Mouse (Mus musculus): ENCODE results near the gene Pnliprp1. TPM values are rescaled to one million over a fixed set of nuclear protein-coding genes. Genes with fewer than 3 reads are reported as not detected.

Pnliprp1 gene
- polyA plus RNA-seq, 1 experiment: 3.3 TPM

GRCm38 (mm10) chr19:58720439-58720838 is 8.2 kb upstream of the Pnliprp1 start:
- no peaks in the 10 kb centered on the region for H3K4me1 ChIP-seq (ENCODE audit: control insufficient read depth, insufficient read depth, insufficient read length, low read length)
- no peak overlapping the region for H3K4me3 ChIP-seq (ENCODE audit: low read depth, low read length)
- no peaks in the 10 kb centered on the region for H3K36me3 ChIP-seq (ENCODE audit: control insufficient read depth, insufficient read depth, low read length)
- no peak for TF ChIP-seq POLR2A (IDR thresholded peaks at IDR 0.05; ENCODE audit: low read depth, low read length)
- TF ChIP-seq CTCF (IDR thresholded peaks at IDR 0.05; ENCODE audit: extremely low read depth, insufficient read length, insufficient replicate concordance, low read depth, low read length): no peak
- H3K27ac ChIP-seq (ENCODE audit: insufficient read depth, low read depth, low read length): no peak overlapping the region
- no peaks in the 10 kb centered on the region for H3K27me3 ChIP-seq (ENCODE audit: control insufficient read depth, insufficient read depth, low read length)

GRCm38 (mm10) chr19:58726551-58726950 is 2.1 kb upstream of the Pnliprp1 start:
- WGBS: 49% methylated on average over 5 of the region's 5 CpGs
- H3K36me3 ChIP-seq (ENCODE audit: control insufficient read depth, insufficient read depth, low read length): no peaks in the 10 kb centered on the region
- H3K27me3 ChIP-seq (ENCODE audit: control insufficient read depth, insufficient read depth, low read length): no peaks in the 10 kb centered on the region

GRCm38 (mm10) chr19:58727756-58728155 is 931 bp upstream of the Pnliprp1 start:
- Histone ChIP-seq H3K4me1 (ENCODE audit: control insufficient read depth, insufficient read depth, insufficient read length, low read length) (peaks cover 12% of the 10 kb centered on the region), H3K27ac (ENCODE audit: insufficient read depth, low read depth, low read length) (no peak overlapping the region)
- TF ChIP-seq CTCF (IDR thresholded peaks at IDR 0.05; ENCODE audit: extremely low read depth, insufficient read length, insufficient replicate concordance, low read depth, low read length) (no peak), POLR2A (IDR thresholded peaks at IDR 0.05; ENCODE audit: low read depth, low read length) (no peak)

More at GRCm38 (mm10) chr19:58726551-58726950, 2.1 kb upstream of the Pnliprp1 start:
- Histone ChIP-seq H3K27ac (ENCODE audit: insufficient read depth, low read depth, low read length) (no peak overlapping the region), H3K4me3 (ENCODE audit: low read depth, low read length) (no peak overlapping the region), H3K4me1 (ENCODE audit: control insufficient read depth, insufficient read depth, insufficient read length, low read length) (peaks cover 12% of the 10 kb centered on the region)
- TF ChIP-seq POLR2A (IDR thresholded peaks at IDR 0.05; ENCODE audit: low read depth, low read length) (no peak), CTCF (IDR thresholded peaks at IDR 0.05; ENCODE audit: extremely low read depth, insufficient read length, insufficient replicate concordance, low read depth, low read length) (no peak)

GRCm38 (mm10) chr19:58733216-58733615 is 4.5 kb downstream of the Pnliprp1 start:
- 49% methylated on average over 6 of the region's 6 CpGs for WGBS
- Histone ChIP-seq H3K4me3 (ENCODE audit: low read depth, low read length) (no peak overlapping the region), H3K27me3 (ENCODE audit: control insufficient read depth, insufficient read depth, low read length) (no peaks in the 10 kb centered on the region), H3K4me1 (ENCODE audit: control insufficient read depth, insufficient read depth, insufficient read length, low read length) (peaks cover 8% of the 10 kb centered on the region), H3K27ac (ENCODE audit: insufficient read depth, low read depth, low read length) (no peak overlapping the region), H3K36me3 (ENCODE audit: control insufficient read depth, insufficient read depth, low read length) (no peaks in the 10 kb centered on the region)
- TF ChIP-seq POLR2A (IDR thresholded peaks at IDR 0.05; ENCODE audit: low read depth, low read length): no peak
- no peak for TF ChIP-seq CTCF (IDR thresholded peaks at IDR 0.05; ENCODE audit: extremely low read depth, insufficient read length, insufficient replicate concordance, low read depth, low read length)

More at GRCm38 (mm10) chr19:58727756-58728155, 931 bp upstream of the Pnliprp1 start:
- 40% methylated on average over 5 of the region's 5 CpGs for WGBS
- Histone ChIP-seq H3K36me3 (ENCODE audit: control insufficient read depth, insufficient read depth, low read length) (no peaks in the 10 kb centered on the region), H3K4me3 (ENCODE audit: low read depth, low read length) (no peak overlapping the region), H3K27me3 (ENCODE audit: control insufficient read depth, insufficient read depth, low read length) (no peaks in the 10 kb centered on the region)

GRCm38 (mm10) chr19:58738111-58738510 is 9.4 kb downstream of the Pnliprp1 start:
- Histone ChIP-seq H3K27me3 (ENCODE audit: control insufficient read depth, insufficient read depth, low read length) (no peaks in the 10 kb centered on the region), H3K4me1 (ENCODE audit: control insufficient read depth, insufficient read depth, insufficient read length, low read length) (peaks cover 5% of the 10 kb centered on the region; the same call in 1 of the 2 replicates), H3K27ac (ENCODE audit: insufficient read depth, low read depth, low read length) (no peak overlapping the region), H3K4me3 (ENCODE audit: low read depth, low read length) (no peak overlapping the region), H3K36me3 (ENCODE audit: control insufficient read depth, insufficient read depth, low read length) (no peaks in the 10 kb centered on the region)
- TF ChIP-seq CTCF (IDR thresholded peaks at IDR 0.05; ENCODE audit: extremely low read depth, insufficient read length, insufficient replicate concordance, low read depth, low read length): no peak
- no peak for TF ChIP-seq POLR2A (IDR thresholded peaks at IDR 0.05; ENCODE audit: low read depth, low read length)
- 79% methylated on average over 4 of the region's 4 CpGs for WGBS

- 79% methylated on average over 6 of the region's 6 CpGs for WGBS
- Histone ChIP-seq H3K4me3 (ENCODE audit: low read depth, low read length) (no peak overlapping the region), H3K27ac (ENCODE audit: insufficient read depth, low read depth, low read length) (no peak overlapping the region), H3K27me3 (ENCODE audit: control insufficient read depth, insufficient read depth, low read length) (no peaks in the 10 kb centered on the region), H3K4me1 (ENCODE audit: control insufficient read depth, insufficient read depth, insufficient read length, low read length) (no peaks in the 10 kb centered on the region), H3K36me3 (ENCODE audit: control insufficient read depth, insufficient read depth, low read length) (no peaks in the 10 kb centered on the region)
- TF ChIP-seq CTCF (IDR thresholded peaks at IDR 0.05; ENCODE audit: extremely low read depth, insufficient read length, insufficient replicate concordance, low read depth, low read length): no peak
- TF ChIP-seq POLR2A (IDR thresholded peaks at IDR 0.05; ENCODE audit: low read depth, low read length): no peak
These were observed 12.3 kb downstream of the Pnliprp1 start for GRCm38 (mm10) chr19:58741036-58741435.

- 74% methylated on average over 4 of the region's 4 CpGs for WGBS
- Histone ChIP-seq H3K4me1 (ENCODE audit: control insufficient read depth, insufficient read depth, insufficient read length, low read length) (peaks cover 4% of the 10 kb centered on the region; the same call in 1 of the 2 replicates), H3K27ac (ENCODE audit: insufficient read depth, low read depth, low read length) (no peak overlapping the region), H3K27me3 (ENCODE audit: control insufficient read depth, insufficient read depth, low read length) (no peaks in the 10 kb centered on the region), H3K36me3 (ENCODE audit: control insufficient read depth, insufficient read depth, low read length) (no peaks in the 10 kb centered on the region), H3K4me3 (ENCODE audit: low read depth, low read length) (no peak overlapping the region)
- TF ChIP-seq POLR2A (IDR thresholded peaks at IDR 0.05; ENCODE audit: low read depth, low read length): no peak
- TF ChIP-seq CTCF (IDR thresholded peaks at IDR 0.05; ENCODE audit: extremely low read depth, insufficient read length, insufficient replicate concordance, low read depth, low read length): no peak
These were observed 14.0 kb downstream of the Pnliprp1 start for GRCm38 (mm10) chr19:58742711-58743110.
